Comparison of ENCODE assay signal across 9 mouse cellular contexts in genomic region chr17:25497013-25497412, GRCm38 (mm10). TPM values are rescaled to one million over a fixed set of nuclear protein-coding genes. Genes with fewer than 3 reads are reported as not detected.
DNase-seq lines count a peak whose midpoint lies in the region; ATAC-seq lines count a peak whose summit lies in the region.
"Had no signal": no experiment of that assay in that cellular context is flagged by ENCODE, and none has a peak within 500 bp of the region (broad histone marks: within the 10 kb centered on the region; RNA-seq: fewer than 3 reads in every experiment).

TSS of gene Sstr5 (minus strand) at chr17:25497288.

- peaks cover 16% of the 10 kb centered on the region for H3K4me1 ChIP-seq in embryonic facial prominence, embryonic 10.5 days
- H3K4me1 ChIP-seq in neural tube, embryonic 11.5 days (ENCODE audit: control insufficient read depth, insufficient read depth, low read length) = 0 out of 2 replicates have a peak, but pooled peaks cover 2% of the 10 kb centered on the region

- 2% methylated on average over 28 of the region's 28 CpGs for WGBS in embryonic facial prominence, embryonic 10.5 days
- 2% methylated on average over 14 of the region's 28 CpGs for WGBS in neural tube, embryonic 11.5 days

- no peaks in the 10 kb centered on the region for H3K9me3 ChIP-seq in embryonic facial prominence, embryonic 10.5 days
- no peaks in the 10 kb centered on the region for H3K9me3 ChIP-seq in neural tube, embryonic 11.5 days (ENCODE audit: control insufficient read depth, low read length)

- H3K36me3 ChIP-seq in embryonic facial prominence, embryonic 10.5 days (replicated peaks) = no peaks in the 10 kb centered on the region
- H3K36me3 ChIP-seq in neural tube, embryonic 11.5 days (ENCODE audit: control insufficient read depth, insufficient read depth, low read length) = no peaks in the 10 kb centered on the region

- H3K9ac ChIP-seq in neural tube, embryonic 11.5 days (ENCODE audit: low read length) = peak within 1 kb of the TSS; percentile 31; the same call in 1 of the 2 replicates
- H3K9ac ChIP-seq: liver, embryonic 14.5 days had no signal

- DNase-seq in left cerebral cortex, postnatal 4 days = peak; percentile 20
- DNase-seq in left cerebral cortex, postnatal 25 days (ENCODE audit: low spot score in 2 of 2) = no peak
- DNase-seq in embryonic facial prominence, embryonic 10.5 days (ENCODE audit: low spot score) = peak; percentile 72
- peak; percentile 15 for DNase-seq in kidney, postnatal 14 days
- DNase-seq in neural tube, embryonic 11.5 days (ENCODE audit: low spot score) = peak; percentile 51
- no peak for DNase-seq in left cerebral cortex, postnatal 36 days (ENCODE audit: low spot score in 2 of 2)
- no peak for DNase-seq in spleen, postnatal 4 days (ENCODE audit: low spot score in 2 of 2)
- no peak for DNase-seq in cerebellum, adult 18-20 months

- intact Hi-C loops in left cerebral cortex, postnatal 4 days (cut with DNase I) = no loop called here
- intact Hi-C loops in left cerebral cortex, postnatal 25 days (cut with DNase I) = no loop called here
- intact Hi-C loops in left cerebral cortex, postnatal 36 days (cut with DNase I) = no loop called here

- ATAC-seq in neural tube, embryonic 11.5 days (ENCODE audit: insufficient read depth, low FRiP score, low TSS enrichment) = no peak

- H3K27ac ChIP-seq in embryonic facial prominence, embryonic 10.5 days (replicated peaks) = no peak within 1 kb of the TSS; the same call in 1 of the 2 replicates
- no peak within 1 kb of the TSS for H3K27ac ChIP-seq in neural tube, embryonic 11.5 days (ENCODE audit: low read depth, low read length)
- H3K27ac ChIP-seq: liver, embryonic 14.5 days had no signal

- H3K4me2 ChIP-seq in neural tube, embryonic 11.5 days (ENCODE audit: low read depth) = peak within 1 kb of the TSS; percentile 42

- H3K27me3 ChIP-seq in embryonic facial prominence, embryonic 10.5 days (replicated peaks; ENCODE audit: low read depth, poor library complexity, severe bottlenecking) = peaks cover 81% of the 10 kb centered on the region
- H3K27me3 ChIP-seq in neural tube, embryonic 11.5 days (ENCODE audit: control insufficient read depth, insufficient read depth, low read length) = peaks cover 25% of the 10 kb centered on the region

- peak within 1 kb of the TSS; percentile 50 for H3K4me3 ChIP-seq in embryonic facial prominence, embryonic 10.5 days
- H3K4me3 ChIP-seq in neural tube, embryonic 11.5 days (ENCODE audit: low read depth, low read length) = peak within 1 kb of the TSS; percentile 24

RNA-seq across cellular contexts. Expression of gene Sstr5, which starts in this region (rescaled TPM):
- total RNA-seq in left cerebral cortex, postnatal 4 days (2021) = under 1 TPM; 0.58 to 0.72 TPM
- under 1 TPM in 1 of 2 experiments, not detected in 1; 0.60 TPM for total RNA-seq in left cerebral cortex, postnatal 25 days (2021)
- polyA plus RNA-seq in embryonic facial prominence, embryonic 10.5 days (2016; fragmentation: Nextera tagmentation; extraction: Ambion mirVana) = 0.13 and 0.21 TPM in 2 replicates
- polyA plus RNA-seq in neural tube, embryonic 11.5 days (2014; fragmentation: Nextera tagmentation; extraction: Ambion mirVana) = not detected in 2 replicates
- under 1 TPM; 0.12 to 0.16 TPM for total RNA-seq in left cerebral cortex, postnatal 36 days (2021)

Comparison
In these comparisons a context has a peak if more than half of its experiments do, and no peak if none do; other contexts are left out.
1. Peak in DNase-seq in left cerebral cortex, postnatal 4 days; RNA of the gene not detected or under 1 TPM.
2. Peak in DNase-seq and H3K4me3 ChIP-seq in embryonic facial prominence, embryonic 10.5 days; RNA of the gene not detected or under 1 TPM.
3. Peak in DNase-seq, H3K4me3 ChIP-seq, H3K9ac ChIP-seq and H3K4me2 ChIP-seq in neural tube, embryonic 11.5 days; RNA of the gene not detected or under 1 TPM.